Mouse (Mus musculus) bone marrow, adult 2 months (tissue): ENCODE data around the gene Supt4a. TPM values are rescaled to one million over a fixed set of nuclear protein-coding genes. Genes with fewer than 3 reads are reported as not detected.
A peak's percentile ranks its signal among the peaks of the same experiment; 100 is the strongest.

Experiments used
- H3K27ac ChIP-seq: fragments of 200-500 bp; 2 replicates; pipeline ENCODE4 v1.5.1; 2012; ENCODE audit warnings: low read depth, mild to moderate bottlenecking, control low read depth, inconsistent platforms, low read length; ENCODE audit not compliant: control insufficient read depth, poor library complexity, insufficient read depth
- H3K4me1 ChIP-seq: fragments of 200-500 bp; 2 replicates; pipeline ENCODE4 v1.6.1; 2011; ENCODE audit warnings: low read length; ENCODE audit not compliant: control insufficient read depth, insufficient read depth
- H3K4me3 ChIP-seq: fragments of 200-500 bp; replicated peaks from 2 replicates; pipeline ENCODE3; 2011; ENCODE audit warnings: mild to moderate bottlenecking, low read depth, low read length, control low read depth; ENCODE audit not compliant: control insufficient read depth
- CTCF ChIP-seq: fragments of 200-500 bp; IDR thresholded peaks from 2 replicates; pipeline ENCODE4 v1.5.1; 2011; ENCODE audit warnings: low read length, control low read depth; ENCODE audit not compliant: control insufficient read depth, insufficient read depth
- POLR2A ChIP-seq: fragments of 200-500 bp; IDR thresholded peaks from 2 replicates; pipeline ENCODE4 v1.6.1; 2011; ENCODE audit warnings: low read depth, mild to moderate bottlenecking, control low read depth, low read length, borderline replicate concordance; ENCODE audit not compliant: control insufficient read depth
- WGBS: fragments of 180-500 bp; shearing (Covaris S2); methylation state at CpG from one replicate; pipeline ENCODE4 v1.1.7; 2018; 5-methylcytosine and 5-hydroxymethylcytosine counted together
- polyA plus RNA-seq: library from polyadenylated mRNA; stranded (reverse); fragments of >200 nt; gene quantifications from 2 replicates; pipeline ENCODE4 v1.2.4, GENCODE M21; 2011; ENCODE audit warnings: low replicate concordance; ENCODE audit not compliant: missing spikeins, insufficient read depth, insufficient read length

Gene Supt4a
- polyA plus RNA-seq, 1 experiment: 127 TPM

GRCm38 (mm10) chr11:87756251-87756820 is 19.0 kb downstream of the Supt4a start:
- Histone ChIP-seq H3K4me3 (peak overlapping the region; percentile 99), H3K4me1 (peaks cover 7% of the 10 kb centered on the region; the same call in 1 of the 2 replicates), H3K27ac (peak overlapping the region; percentile 99)
- TF ChIP-seq CTCF: 0 out of 2 replicates have a peak, but pooled peaks have one; percentile 20
- TF ChIP-seq POLR2A: no peak; the same call in 1 of the 2 replicates
- 3% methylated on average over 15 of the region's 15 CpGs for WGBS

GRCm38 (mm10) chr11:87757001-87757954 is 19.9 kb downstream of the Supt4a start:
- 2% methylated on average over 25 of the region's 25 CpGs for WGBS
- H3K4me3 ChIP-seq: peak overlapping the region; percentile 99
- peak overlapping the region; percentile 99 for H3K27ac ChIP-seq
- TF ChIP-seq POLR2A: 0 out of 2 replicates have a peak, but pooled peaks have one; percentile 42
- TF ChIP-seq CTCF: no peak
- peaks cover 7% of the 10 kb centered on the region; the same call in 1 of the 2 replicates for H3K4me1 ChIP-seq

DNA sequence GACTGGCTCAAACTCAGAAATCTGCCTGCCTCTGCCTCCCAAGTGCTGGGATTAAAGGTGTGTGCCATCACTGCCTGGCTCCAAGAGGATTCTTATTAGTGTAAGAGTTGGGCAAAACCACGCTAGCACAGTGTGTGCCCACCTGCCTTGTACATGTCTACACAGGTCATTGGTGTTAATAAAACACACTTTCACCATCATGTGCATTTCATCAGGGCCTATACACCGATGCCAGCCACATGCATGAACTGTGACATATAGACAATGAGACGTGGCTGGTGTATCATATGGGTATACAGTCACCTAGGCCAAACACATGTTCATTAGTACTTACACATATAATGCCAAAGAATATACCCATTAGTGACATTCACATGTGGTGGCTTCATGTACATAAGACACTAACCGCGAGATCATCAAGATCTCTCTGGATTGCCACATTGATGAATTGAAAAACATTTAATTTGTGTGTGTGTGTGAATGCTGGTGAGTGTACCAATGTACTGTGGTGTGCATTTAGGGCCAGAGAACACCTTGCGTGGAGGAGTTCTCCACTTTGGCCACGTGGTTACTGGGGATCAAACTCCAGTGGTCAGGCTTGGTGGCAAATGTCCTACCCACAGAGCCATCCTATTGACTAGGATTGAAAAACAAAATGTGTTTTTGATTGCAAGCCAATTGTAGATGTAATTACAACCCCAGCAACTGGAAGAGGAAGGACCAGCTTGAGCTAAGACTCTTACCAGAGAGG is 21.0 kb downstream of the Supt4a start:
- peaks cover 5% of the 10 kb centered on the region; the same call in 1 of the 2 replicates for H3K4me1 ChIP-seq

DNA sequence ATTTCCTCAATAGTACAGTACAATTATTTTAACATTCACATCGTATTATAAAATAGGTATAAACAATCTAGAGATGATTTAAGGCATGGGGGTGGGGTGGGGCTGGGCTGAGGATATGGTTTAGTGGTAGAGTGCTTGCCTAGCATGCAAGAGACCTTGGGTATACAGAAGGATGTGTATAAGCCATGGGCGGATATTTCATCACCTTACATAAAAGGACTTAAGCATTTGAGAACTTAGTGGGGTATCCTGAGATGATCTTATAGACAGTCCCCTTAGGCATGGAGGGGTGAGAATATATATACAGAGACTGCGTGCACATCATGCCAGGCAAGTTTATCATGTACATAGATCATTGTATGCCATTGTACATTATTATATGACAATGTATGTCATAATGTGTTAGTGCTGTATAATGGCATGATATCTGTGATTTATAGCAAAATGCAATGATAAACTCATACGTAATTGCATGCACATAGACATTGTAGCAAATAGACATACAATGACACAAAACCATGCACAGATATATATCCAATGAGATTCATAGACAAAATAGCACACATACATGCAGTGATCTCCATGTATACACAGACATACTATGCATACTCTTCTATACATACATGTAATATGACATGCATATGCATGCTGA is 21.7 kb downstream of the Supt4a start:
- H3K27ac ChIP-seq: no peak overlapping the region
- H3K4me3 ChIP-seq: no peak overlapping the region
- TF ChIP-seq POLR2A (peak; percentile 55; the same call in 1 of the 2 replicates), CTCF (no peak)
- peaks cover 6% of the 10 kb centered on the region for H3K4me1 ChIP-seq
- 13% methylated on average over 4 of the region's 4 CpGs for WGBS

More for the DNA sequence above, 21.0 kb downstream of the Supt4a start:
- 19% methylated on average over 7 of the region's 7 CpGs for WGBS
- peak overlapping the region; percentile 34; the same call in 1 of the 2 replicates for H3K27ac ChIP-seq
- peak overlapping the region; percentile 63 for H3K4me3 ChIP-seq
- TF ChIP-seq CTCF: no peak
- no peak for TF ChIP-seq POLR2A

DNA sequence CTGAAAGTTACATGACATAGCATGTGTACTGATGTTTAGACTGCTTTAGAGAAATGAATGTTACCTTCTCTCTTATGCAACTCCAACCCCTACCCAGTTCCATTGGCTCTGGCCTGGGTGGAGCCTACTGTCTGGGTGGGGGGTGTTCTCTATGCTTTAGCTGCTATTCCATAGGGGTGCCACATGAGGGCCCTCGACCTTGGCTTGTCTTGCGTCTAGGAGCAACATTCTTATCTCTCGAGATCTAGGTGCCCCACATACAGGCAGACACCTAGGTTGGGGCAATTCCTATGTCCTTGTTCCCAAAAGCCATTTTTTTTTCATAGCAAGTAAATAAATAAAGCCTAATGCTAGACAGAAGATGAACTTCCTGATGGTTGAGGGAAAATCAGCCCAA is 22.3 kb downstream of the Supt4a start:
- Histone ChIP-seq H3K27ac (no peak overlapping the region; the same call in 1 of the 2 replicates), H3K4me1 (peaks cover 6% of the 10 kb centered on the region), H3K4me3 (no peak overlapping the region)
- under 1% methylated on average over 3 of the region's 3 CpGs for WGBS
- TF ChIP-seq CTCF: peak; percentile 58
- peak; percentile 27; the same call in 1 of the 2 replicates for TF ChIP-seq POLR2A

- 6% methylated on average over 23 of the region's 23 CpGs for WGBS
- H3K4me3 ChIP-seq: no peak within 1 kb of the TSS
- H3K4me1 ChIP-seq: peaks cover 4% of the 10 kb centered on the region
- H3K27ac ChIP-seq: peak within 1 kb of the TSS; percentile 1; the same call in 1 of the 2 replicates
- TF ChIP-seq CTCF (no peak), POLR2A (peak; percentile 73; the same call in 1 of the 2 replicates)
These were observed 23.1 kb downstream of the Supt4a start, which contains the start of gene Tspoap1 for GRCm38 (mm10) chr11:87760301-87761081. Gene Tspoap1, plus strand, starts transcription at chr11:87760541.

DNA sequence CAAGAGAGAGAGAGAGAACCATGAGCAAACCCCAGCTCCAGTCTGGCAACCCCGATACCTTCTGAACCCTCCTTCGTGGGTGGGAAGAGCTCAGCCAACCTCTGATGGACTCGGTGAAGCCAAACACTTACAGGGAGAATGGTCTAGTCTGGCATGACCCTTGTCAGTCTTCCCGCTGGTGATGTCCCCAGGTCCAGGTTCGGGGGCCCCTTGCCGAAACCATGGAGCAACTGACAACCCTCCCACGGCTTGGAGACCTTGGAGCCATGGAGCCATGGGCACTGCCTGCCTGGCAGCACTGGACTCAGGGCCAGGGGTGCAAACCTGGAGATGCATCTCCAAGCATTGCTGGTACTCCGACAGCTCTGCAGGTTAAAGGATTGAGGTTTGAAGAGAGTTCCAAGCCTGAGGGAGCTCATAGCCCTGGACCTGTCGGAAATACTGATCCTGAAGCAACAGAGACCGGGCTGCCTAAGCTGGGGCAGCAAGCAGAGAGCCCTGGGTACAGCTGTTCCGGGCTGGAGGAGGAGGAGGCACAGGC is 23.9 kb downstream of the Supt4a start:
- Histone ChIP-seq H3K4me3 (no peak overlapping the region), H3K4me1 (peaks cover 4% of the 10 kb centered on the region), H3K27ac (no peak overlapping the region)
- WGBS: 52% methylated on average over 11 of the region's 11 CpGs
- TF ChIP-seq CTCF (no peak), POLR2A (no peak)
